Mouse (Mus musculus): Measurements from ENCODE around the gene 4933415F23Rik.

4933415F23Rik gene

GRCm38 (mm10) chr1:23102021-23102420 lies at the start of gene 4933415F23Rik:
Gene 4933415F23Rik, minus strand, starts transcription at chr1:23102253.
- DNase-seq = no peak

DNA sequence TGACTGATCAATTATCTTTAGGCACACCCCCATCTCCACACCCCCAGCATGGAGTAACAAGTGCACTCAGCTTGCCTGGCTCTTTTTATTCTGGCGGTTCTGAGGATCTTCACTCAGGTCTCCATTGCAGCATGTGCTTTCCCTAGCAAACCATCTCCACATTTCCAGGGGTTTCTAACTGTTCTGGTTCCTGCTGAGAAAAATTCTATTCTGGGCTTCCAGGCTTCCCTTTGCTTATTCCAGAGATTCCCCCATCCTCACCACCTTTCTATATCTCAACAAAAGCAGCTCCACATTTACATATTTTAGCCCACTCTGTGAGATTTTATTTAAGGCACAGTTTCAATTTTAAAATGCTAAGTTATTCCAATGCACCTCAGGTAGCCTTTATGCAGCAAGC lies 49.7 kb upstream of the 4933415F23Rik start:
- DNase-seq = no peak

DNA sequence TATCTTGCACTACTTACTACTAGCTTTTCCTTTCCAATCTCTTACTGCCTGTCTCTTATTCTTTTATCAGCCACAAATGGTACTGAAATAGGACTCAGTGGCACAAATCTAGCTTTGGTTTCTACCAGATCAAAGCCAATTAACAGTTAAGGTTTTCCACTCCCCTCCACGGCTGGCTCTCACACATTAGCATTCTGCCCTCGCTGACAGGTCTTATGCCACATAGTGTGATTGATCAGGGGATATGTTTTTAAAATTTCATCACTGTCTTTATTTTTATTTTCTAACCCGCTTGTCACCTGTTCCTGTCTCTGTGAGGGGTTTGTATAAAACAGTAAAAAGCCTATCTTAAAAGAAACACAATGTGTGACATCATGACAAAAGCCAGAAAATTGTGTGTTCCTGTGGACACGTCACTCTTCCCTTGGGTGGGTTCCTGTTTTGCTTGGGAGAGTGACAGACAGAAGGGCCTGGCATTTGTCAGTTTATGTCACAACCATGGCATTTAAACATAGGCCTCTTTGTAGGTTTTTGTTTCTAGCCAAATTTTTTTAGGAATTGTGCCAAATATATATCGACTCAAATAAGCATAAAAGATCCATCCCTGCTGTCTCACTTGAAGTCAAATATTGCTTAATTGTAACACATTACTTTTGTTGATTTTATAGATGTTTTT lies 44.3 kb upstream of the 4933415F23Rik start:
- no peak for DNase-seq

GRCm38 (mm10) chr1:23141121-23141811 lies 39.2 kb upstream of the 4933415F23Rik start:
- DNase-seq = no peak

DNA sequence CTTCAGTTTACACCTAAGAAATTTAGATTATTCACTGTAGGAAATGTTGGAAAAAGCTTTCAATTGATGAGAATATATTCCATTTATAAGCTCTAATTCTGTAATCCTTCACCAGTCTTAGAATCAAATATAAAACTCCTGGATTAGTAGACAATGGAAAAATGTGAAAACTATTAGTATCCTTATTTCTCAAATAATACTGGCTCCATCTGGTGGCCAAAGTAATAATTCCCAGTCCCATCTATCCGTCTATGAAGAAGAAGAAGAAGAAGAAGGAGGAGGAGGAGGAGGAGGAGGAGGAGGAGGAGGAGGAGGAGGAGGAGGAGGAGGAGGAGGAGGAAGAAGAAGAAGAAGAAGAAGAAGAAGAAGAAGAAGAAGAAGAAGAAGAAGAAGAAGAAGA lies 38.5 kb upstream of the 4933415F23Rik start:
- DNase-seq = peak; percentile 73 to 75

DNA sequence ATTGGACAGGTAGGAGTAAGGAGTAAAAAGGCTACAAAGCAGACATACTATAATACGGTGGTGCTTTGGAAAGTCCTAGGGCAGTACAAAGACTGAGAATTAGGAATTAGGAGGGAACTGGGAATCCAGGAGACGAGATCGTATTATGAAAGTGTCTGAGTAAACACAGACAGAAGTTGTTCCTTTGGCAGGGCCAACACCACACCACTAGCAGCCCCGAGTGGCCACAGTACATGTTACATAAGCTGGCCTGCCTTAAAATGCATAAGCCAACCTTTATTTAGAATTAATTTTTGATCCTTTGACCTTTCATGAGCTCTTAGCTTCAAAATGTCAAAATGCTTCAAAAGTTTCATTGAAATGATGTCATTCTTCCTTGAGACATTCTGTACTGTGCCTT lies 18.8 kb upstream of the 4933415F23Rik start:
- DNase-seq = no peak

DNA sequence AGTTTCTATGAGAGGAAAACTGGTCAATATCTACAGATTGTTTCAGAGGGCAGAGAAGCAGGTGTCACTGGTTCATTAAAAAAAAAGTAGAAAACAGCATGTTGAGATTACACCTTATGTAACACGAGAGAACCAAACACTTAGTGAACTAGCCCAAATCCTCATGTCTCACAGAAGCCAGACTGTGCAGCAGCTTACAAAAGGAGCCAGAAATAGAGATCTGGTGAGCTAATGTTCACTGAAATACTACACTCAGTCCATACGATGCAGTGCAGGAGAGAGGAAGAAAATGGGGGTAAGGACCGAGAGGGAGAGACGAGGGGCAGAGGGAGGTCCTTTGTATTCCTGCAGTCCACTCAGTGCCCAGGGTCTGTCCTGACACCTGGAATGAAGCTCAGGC lies 17.4 kb upstream of the 4933415F23Rik start:
- DNase-seq = no peak

DNA sequence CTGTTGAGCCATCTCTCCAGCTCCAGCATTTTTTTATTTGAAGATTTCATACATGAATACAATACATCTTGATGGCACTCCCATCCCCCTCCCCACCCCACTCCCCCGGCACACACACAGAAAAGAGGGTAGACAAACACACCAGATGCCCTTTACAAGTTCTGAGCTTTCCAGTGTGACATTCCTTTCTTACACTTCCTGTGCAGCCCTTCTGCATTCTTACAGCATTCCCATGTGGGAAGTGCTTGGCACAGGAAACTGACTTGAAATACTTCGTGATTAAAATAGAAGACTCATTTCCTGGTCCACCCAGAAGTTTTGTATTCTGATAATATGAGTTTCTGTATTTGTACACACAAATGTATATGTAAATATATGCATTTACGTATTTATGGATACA lies 15.4 kb upstream of the 4933415F23Rik start:
- no peak for DNase-seq

DNA sequence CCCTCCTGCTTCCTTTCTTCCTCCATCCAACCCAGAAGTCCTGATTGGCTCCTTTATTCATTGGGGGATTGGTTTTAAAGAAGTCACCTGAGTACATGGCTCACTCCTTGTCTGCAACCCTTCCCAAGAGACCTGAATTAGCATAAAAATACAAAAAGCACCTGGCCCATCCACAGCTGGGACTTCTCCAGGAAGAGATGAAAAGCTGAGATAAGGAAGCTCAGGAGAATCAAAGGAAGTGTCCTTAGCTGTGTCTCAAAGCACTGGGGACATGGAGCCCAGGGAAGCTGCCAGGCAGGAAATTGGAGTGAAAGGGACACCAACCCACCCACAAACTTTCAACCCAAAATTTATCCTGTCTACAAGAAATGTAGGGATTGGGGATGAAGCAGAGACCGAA lies 7.1 kb upstream of the 4933415F23Rik start:
- no peak for DNase-seq

- no peak for DNase-seq
Observed at GRCm38 (mm10) chr1:23102881-23103280, 828 bp upstream of the 4933415F23Rik start.

DNA sequence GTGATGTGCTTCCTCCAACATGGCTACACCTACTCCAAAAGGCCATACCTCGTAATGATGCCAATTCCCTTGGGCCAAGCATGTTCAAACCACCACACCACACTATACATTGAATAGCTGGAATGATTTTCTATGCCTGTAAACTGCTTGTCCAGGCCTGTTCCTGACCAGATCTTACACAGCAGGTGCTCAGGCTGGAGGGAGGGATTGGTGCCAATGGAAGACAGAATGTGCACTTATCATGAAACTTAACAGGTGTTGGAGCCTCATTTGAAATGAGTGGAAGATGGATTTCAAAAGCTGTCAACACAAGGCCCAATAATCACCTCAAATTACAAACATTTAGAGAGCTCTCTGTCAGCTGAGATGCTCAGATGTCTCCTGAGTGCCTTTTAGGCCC lies 2.3 kb downstream of the 4933415F23Rik start:
- DNase-seq = peak; percentile 53 to 59

DNA sequence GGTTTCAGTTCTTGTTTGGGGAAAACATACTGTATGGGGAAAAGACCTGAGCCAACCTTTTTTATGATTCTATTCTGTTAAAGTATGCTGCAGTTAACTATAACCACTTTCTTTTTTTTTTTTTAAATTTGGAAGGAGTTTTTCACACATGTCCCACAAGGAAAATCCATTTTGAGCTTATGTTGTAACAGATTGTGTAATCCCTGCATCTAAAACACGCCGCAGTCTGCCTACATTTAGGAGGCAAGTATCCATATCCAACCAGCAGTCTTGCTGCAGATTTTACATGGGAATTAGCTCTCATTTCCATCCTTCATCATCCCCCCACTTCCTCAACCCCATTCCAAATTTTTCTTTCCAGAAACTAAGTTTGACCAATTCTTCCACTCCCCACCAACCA lies 3.6 kb downstream of the 4933415F23Rik start:
- no peak for DNase-seq

DNA sequence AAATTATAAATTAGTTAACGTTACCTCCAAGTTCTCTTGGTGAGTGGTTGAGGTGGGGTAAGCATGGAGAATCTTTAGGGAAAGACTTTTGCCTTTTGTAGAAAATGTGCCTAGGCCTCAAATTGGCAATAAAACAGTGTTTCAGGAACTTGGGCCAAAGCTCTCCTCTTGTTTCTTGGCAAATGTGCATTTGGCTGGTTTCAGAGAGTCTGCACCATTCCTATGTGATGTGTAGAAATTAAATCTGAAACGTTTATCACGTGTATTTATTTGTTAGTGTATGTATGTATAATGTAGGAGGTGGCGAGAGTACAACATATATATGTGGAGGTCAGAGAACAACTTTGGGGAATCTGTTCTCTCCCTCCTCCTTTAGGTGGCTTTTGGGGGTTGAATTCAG lies 4.1 kb downstream of the 4933415F23Rik start:
- peak; percentile 45 to 47 for DNase-seq

- no peak for DNase-seq
Observed at GRCm38 (mm10) chr1:23067715-23068114, 34.3 kb downstream of the 4933415F23Rik start.

DNA sequence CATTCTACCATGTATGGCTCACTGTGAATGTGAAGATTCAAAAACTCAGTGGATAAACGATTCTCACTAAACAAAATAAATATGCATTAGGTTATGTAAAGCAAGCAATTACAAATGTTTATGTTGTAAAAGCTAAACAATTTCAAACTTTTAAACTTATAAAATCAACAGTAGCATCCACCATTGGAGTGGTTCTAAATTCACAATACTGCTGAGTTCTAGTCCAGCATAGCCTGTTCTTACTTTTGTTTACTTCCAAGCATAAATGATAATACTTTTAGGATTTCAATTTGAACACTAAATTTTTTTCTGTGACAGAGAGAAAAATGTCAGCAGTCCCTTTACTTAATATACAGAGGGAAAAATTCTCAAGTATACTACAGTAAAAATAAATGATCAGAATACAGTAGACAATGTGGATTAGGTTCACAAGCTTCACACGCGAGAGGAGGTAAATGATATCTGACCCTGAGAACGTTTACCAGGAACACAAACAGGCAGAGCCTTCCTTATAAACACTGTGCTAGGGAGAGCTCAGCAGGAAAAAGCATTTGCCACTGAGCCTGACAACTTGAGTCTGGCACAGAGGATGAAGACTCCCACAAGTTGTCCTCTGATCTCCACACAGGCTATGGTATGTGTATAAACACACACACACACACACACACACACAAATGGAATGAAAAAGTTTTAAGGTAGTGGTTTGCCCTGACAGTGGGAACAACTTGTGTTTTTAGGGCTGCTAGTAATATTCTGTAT lies 37.2 kb downstream of the 4933415F23Rik start:
- DNase-seq = no peak

GRCm38 (mm10) chr1:23063946-23064345 lies 38.1 kb downstream of the 4933415F23Rik start:
- peak; percentile 23 to 28 for DNase-seq

GRCm38 (mm10) chr1:23061614-23062373 lies 40.3 kb downstream of the 4933415F23Rik start:
- peak; percentile 56 to 71 for DNase-seq

GRCm38 (mm10) chr1:23060056-23060455 lies 42.0 kb downstream of the 4933415F23Rik start:
- DNase-seq = peak; percentile 21 to 33
